Mouse (Mus musculus): ENCODE data around the gene S100a14. TPM values are rescaled to one million over a fixed set of nuclear protein-coding genes. Genes with fewer than 3 reads are reported as not detected.
A peak's percentile ranks its signal among the peaks of the same experiment; 100 is the strongest.

Gene S100a14
- polyA plus RNA-seq (2012; rRNA removed) = 1.4 and 2.3 TPM in 2 replicates

DNA sequence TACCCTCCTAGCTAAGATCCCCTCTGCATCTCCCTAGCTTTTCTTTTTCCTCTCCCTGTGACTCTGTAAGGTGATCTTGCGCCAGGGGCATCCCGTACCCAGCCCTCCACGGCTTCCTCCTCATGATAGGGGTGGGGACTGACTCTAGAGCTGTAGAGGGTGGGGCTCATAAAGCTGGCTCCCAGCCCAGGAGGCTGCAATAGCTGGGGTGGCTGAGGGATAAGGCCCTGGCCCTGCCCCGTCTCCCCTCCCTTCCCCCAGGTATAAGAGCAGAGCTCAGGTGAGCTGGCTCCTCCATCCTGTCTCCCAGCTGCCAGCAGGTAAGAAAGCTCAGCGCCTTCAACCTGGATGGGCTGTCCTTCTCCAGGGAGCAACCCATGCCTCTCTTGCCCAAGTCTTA is at the start of gene S100a14:
S100a14 (plus strand) TSS at position 277 of the 400 bp plus-strand sequence.
- no peak for DNase-seq (ENCODE audit: low read depth)
- TF ChIP-seq CTCF (IDR thresholded peaks at IDR 0.05; ENCODE audit: borderline replicate concordance, extremely low read depth, insufficient read depth, insufficient read length) = no peak

- TF ChIP-seq CTCF (IDR thresholded peaks at IDR 0.05; ENCODE audit: borderline replicate concordance, extremely low read depth, insufficient read depth, insufficient read length) = no peak
- TF ChIP-seq POLR2A (IDR thresholded peaks at IDR 0.05; ENCODE audit: borderline replicate concordance, extremely low read depth, insufficient read depth, insufficient read length, poor library complexity, severe bottlenecking) = no peak
- no peak for DNase-seq (ENCODE audit: low read depth)
These were observed 39.7 kb upstream of the S100a14 start for GRCm38 (mm10) chr3:90486998-90487397.

DNA sequence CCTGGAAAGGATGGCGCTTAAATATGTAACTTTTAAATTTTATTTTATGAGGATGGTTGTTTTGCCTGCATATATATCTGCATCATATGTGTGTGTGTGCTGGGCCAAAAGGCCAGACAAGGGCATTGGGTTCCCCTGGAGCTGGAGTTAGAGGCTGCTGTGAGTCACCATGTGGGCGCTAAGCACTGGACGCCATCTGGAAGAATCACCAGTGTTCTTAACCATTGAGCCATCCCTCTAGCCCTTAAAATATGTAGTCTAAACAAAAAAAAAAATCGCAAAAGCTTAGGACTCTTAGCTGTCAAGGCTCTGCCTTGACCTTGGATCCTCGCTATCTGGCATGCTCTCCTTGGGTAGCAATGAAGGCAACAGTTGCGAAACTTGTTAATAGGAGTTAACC is 38.1 kb upstream of the S100a14 start:
- TF ChIP-seq POLR2A (IDR thresholded peaks at IDR 0.05; ENCODE audit: borderline replicate concordance, extremely low read depth, insufficient read depth, insufficient read length, poor library complexity, severe bottlenecking) (no peak), CTCF (IDR thresholded peaks at IDR 0.05; ENCODE audit: borderline replicate concordance, extremely low read depth, insufficient read depth, insufficient read length) (no peak)
- DNase-seq (ENCODE audit: low read depth) = no peak

- DNase-seq (ENCODE audit: low read depth) = peak; percentile 98
These were observed 35.9 kb upstream of the S100a14 start, which contains the start of gene Snapin for GRCm38 (mm10) chr3:90490696-90491256. Snapin (minus strand) TSS chr3:90491033.

DNA sequence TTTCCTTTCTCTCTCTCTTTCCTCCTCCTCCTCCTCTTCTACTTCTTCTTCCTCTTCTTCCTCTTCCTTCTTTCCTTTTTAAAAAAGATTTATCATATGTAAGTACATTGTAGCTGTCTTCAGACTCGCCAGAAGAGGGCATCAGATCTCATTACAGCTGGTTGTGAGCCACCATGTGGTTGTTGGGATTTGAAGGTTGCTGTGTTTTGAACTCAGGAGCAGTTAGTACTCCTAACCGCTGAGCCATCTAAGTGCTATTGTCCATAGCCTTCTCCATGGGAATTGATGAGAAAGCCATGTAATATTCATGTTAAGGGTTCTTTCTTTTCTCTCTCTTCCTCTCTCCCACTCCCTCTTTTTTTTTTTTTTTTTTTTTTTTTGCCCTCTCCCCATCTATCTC is 35.3 kb upstream of the S100a14 start:
- TF ChIP-seq CTCF (IDR thresholded peaks at IDR 0.05; ENCODE audit: borderline replicate concordance, extremely low read depth, insufficient read depth, insufficient read length) (no peak), POLR2A (IDR thresholded peaks at IDR 0.05; ENCODE audit: borderline replicate concordance, extremely low read depth, insufficient read depth, insufficient read length, poor library complexity, severe bottlenecking) (no peak)
- peak; percentile 34 for DNase-seq (ENCODE audit: low read depth)

More at GRCm38 (mm10) chr3:90490696-90491256, 35.9 kb upstream of the S100a14 start, which contains the start of gene Snapin:
- TF ChIP-seq CTCF (IDR thresholded peaks at IDR 0.05; ENCODE audit: borderline replicate concordance, extremely low read depth, insufficient read depth, insufficient read length) (peak; percentile 85), POLR2A (IDR thresholded peaks at IDR 0.05; ENCODE audit: borderline replicate concordance, extremely low read depth, insufficient read depth, insufficient read length, poor library complexity, severe bottlenecking) (peak; percentile 91)

DNA sequence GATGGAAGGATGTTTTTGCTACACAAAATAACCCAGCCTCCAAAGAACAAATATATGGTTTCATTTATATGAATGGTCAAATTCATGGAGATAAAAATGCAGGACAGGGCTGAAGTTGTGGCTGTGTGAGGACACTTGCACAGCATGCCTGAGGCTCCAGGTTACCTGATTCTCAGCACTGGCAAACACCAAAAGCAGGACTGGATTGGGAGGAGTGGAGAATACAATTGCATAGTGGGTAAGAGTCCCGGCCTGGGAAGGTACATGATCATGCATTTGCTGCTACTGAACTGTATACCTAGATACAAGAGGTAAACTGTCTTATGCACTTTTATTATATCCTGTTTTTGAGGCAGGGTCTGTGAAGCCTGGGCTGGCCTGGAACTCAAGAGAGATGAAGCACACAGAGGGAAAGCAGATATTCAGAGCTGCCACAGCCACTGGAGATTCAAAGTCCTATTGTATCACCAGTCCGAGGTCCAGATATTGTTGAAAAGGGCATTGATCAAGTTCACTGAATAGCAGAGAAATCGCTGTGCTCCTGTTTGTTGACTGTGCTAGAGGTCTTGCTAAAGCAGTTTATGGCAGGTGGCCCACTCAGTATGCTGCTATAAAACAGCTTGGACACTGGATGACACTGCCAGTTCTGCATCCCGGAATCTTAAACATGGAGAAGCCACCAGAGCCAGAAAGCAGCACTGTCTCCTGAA is 32.7 kb upstream of the S100a14 start:
- DNase-seq (ENCODE audit: low read depth) = no peak
- TF ChIP-seq CTCF (IDR thresholded peaks at IDR 0.05; ENCODE audit: borderline replicate concordance, extremely low read depth, insufficient read depth, insufficient read length) = no peak
- no peak for TF ChIP-seq POLR2A (IDR thresholded peaks at IDR 0.05; ENCODE audit: borderline replicate concordance, extremely low read depth, insufficient read depth, insufficient read length, poor library complexity, severe bottlenecking)

- no peak for DNase-seq (ENCODE audit: low read depth)
- TF ChIP-seq POLR2A (IDR thresholded peaks at IDR 0.05; ENCODE audit: borderline replicate concordance, extremely low read depth, insufficient read depth, insufficient read length, poor library complexity, severe bottlenecking) = no peak
- TF ChIP-seq CTCF (IDR thresholded peaks at IDR 0.05; ENCODE audit: borderline replicate concordance, extremely low read depth, insufficient read depth, insufficient read length) = no peak
These were observed 30.7 kb upstream of the S100a14 start for GRCm38 (mm10) chr3:90495850-90496525.

DNA sequence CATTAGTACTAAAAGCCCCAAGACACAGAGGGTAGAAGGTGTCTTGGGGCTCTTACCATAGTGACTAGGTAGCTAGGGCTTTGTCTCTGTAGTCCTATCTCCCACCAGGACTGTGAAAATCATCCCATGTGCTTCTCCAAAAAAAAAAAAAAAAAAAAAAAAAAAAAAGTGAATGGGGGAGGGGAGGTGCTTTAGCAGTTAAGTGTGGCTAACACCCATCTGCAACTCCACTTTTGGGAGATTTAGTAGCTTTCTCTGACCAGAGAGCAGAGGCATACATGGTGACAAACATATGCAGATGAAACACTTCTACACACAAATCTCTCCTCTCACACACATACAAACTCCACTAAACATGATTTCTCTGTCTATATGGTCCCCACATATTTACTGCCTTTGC is 29.1 kb upstream of the S100a14 start:
- no peak for TF ChIP-seq POLR2A (IDR thresholded peaks at IDR 0.05; ENCODE audit: borderline replicate concordance, extremely low read depth, insufficient read depth, insufficient read length, poor library complexity, severe bottlenecking)
- no peak for TF ChIP-seq CTCF (IDR thresholded peaks at IDR 0.05; ENCODE audit: borderline replicate concordance, extremely low read depth, insufficient read depth, insufficient read length)
- no peak for DNase-seq (ENCODE audit: low read depth)

DNA sequence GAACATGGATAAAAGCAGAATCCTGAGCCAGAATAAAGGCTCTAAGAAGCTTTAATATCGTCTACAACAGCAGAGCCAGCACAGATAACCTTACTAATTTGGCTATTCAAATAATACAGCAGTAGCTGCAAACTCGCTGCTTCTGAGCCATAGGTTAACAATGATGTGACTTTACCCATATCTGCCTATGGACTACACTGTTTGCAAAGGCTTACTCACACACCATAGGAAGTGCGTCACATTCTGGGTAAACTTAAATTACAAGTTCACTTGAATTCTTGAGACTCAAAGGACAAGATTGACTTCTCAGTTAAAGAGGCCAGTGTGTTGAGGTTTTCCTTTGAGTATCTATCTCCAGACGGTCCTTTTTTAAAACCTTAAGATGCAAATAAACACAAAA is 23.2 kb upstream of the S100a14 start:
- TF ChIP-seq CTCF (IDR thresholded peaks at IDR 0.05; ENCODE audit: borderline replicate concordance, extremely low read depth, insufficient read depth, insufficient read length) (no peak), POLR2A (IDR thresholded peaks at IDR 0.05; ENCODE audit: borderline replicate concordance, extremely low read depth, insufficient read depth, insufficient read length, poor library complexity, severe bottlenecking) (no peak)
- DNase-seq (ENCODE audit: low read depth) = no peak

DNA sequence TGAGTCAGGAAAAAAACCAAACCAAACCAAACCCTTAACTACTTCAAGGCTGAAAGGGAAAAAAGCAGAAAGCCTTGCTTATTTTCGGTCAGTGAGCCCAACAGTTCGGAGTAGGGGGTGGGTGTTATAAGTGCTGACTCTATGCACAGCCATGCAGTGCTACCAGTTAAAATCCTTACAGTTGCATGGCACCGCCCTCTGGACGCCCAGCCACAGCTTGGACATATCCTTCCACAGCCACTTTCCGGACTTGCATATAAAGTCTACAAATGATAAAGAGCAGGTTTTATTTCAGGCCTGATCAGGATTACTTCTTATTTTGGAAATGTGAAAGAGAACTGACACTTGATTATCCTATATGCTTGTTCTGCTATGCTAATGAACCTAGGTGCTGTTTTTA is 21.4 kb upstream of the S100a14 start:
- TF ChIP-seq POLR2A (IDR thresholded peaks at IDR 0.05; ENCODE audit: borderline replicate concordance, extremely low read depth, insufficient read depth, insufficient read length, poor library complexity, severe bottlenecking) (no peak), CTCF (IDR thresholded peaks at IDR 0.05; ENCODE audit: borderline replicate concordance, extremely low read depth, insufficient read depth, insufficient read length) (no peak)
- no peak for DNase-seq (ENCODE audit: low read depth)

DNA sequence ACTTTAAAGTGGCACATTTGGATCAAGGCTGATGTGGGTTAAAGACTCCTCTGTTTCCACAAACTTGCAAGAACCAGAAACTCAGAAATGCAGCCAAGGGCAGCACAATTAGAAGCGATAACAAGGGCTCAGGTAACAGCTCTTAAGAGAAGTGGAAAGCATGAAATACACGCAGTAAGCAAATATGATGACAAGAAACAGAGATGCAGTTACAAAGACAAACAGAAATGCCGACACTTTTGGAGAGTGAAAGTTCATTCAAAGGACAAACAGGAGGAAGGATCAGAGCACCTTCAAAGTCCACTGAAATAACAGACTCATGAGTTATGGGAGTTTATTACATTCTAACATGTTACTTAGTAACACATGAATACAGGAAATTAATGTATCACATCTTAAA is 20.3 kb upstream of the S100a14 start:
- no peak for DNase-seq (ENCODE audit: low read depth)
- no peak for TF ChIP-seq POLR2A (IDR thresholded peaks at IDR 0.05; ENCODE audit: borderline replicate concordance, extremely low read depth, insufficient read depth, insufficient read length, poor library complexity, severe bottlenecking)
- no peak for TF ChIP-seq CTCF (IDR thresholded peaks at IDR 0.05; ENCODE audit: borderline replicate concordance, extremely low read depth, insufficient read depth, insufficient read length)

Data from brain, embryonic 14.5 days (tissue).